Mouse (Mus musculus) liver, embryonic 16.5 days (tissue): ENCODE measurements around the gene Soat2. TPM values are rescaled to one million over a fixed set of nuclear protein-coding genes. Genes with fewer than 3 reads are reported as not detected.

Source experiments
- polyA plus RNA-seq: library from polyadenylated mRNA; unstranded; fragments of >200 nt; fragmentation: Nextera tagmentation; extraction: Ambion mirVana; gene quantifications from 2 replicates; pipeline ENCODE4 v1.2.1, GENCODE M21; 2015

The Soat2 gene
- polyA plus RNA-seq, 1 experiment from 2014 or later: 33.6 TPM

Other genes with a start within 250 kb of the Soat2 start
- gene Krt4, start 225.8 kb upstream of the Soat2 start, polyA plus RNA-seq: 0.07 and 0.08 TPM in 2 replicates
- not detected in 2 replicates for gene Krt79, start 210.2 kb upstream of the Soat2 start, polyA plus RNA-seq
- gene Krt78, start 196.2 kb upstream of the Soat2 start, polyA plus RNA-seq: not detected in 2 replicates
- gene Krt8, start 146.0 kb upstream of the Soat2 start, polyA plus RNA-seq: 120 and 130 TPM in 2 replicates
- gene Krt18, start 122.3 kb upstream of the Soat2 start, polyA plus RNA-seq: 118 and 119 TPM in 2 replicates
- gene Eif4b, start 76.8 kb upstream of the Soat2 start, polyA plus RNA-seq: 42.7 and 43.6 TPM in 2 replicates
- 6.2 and 6.8 TPM in 2 replicates for gene Tns2, start 50.1 kb upstream of the Soat2 start, polyA plus RNA-seq
- 13.0 and 14.3 TPM in 2 replicates for gene Spryd3, start 14.3 kb upstream of the Soat2 start, polyA plus RNA-seq
- 1.5 and 2.4 TPM in 2 replicates for gene Igfbp6, start 6.2 kb upstream of the Soat2 start, polyA plus RNA-seq
- gene Zfp740, start 52.7 kb downstream of the Soat2 start, polyA plus RNA-seq: 16.3 and 17.1 TPM in 2 replicates
- gene Csad, start 54.2 kb downstream of the Soat2 start, polyA plus RNA-seq: 53.0 and 60.2 TPM in 2 replicates
- 5.5 and 5.6 TPM in 2 replicates for gene Itgb7, start 81.4 kb downstream of the Soat2 start, polyA plus RNA-seq
- 2.4 and 2.5 TPM in 2 replicates for gene Rarg, start 107.0 kb downstream of the Soat2 start, polyA plus RNA-seq
- not detected in 2 replicates for gene Gm9918, start 120.0 kb downstream of the Soat2 start, polyA plus RNA-seq
- 20.0 and 21.3 TPM in 2 replicates for gene Mfsd5, start 128.9 kb downstream of the Soat2 start, polyA plus RNA-seq
- gene Espl1, start 145.7 kb downstream of the Soat2 start, polyA plus RNA-seq: 21.2 and 24.8 TPM in 2 replicates
- gene Pfdn5, start 175.6 kb downstream of the Soat2 start, polyA plus RNA-seq: 107 and 108 TPM in 2 replicates
- gene Myg1, start 181.2 kb downstream of the Soat2 start, polyA plus RNA-seq: 34.0 and 39.3 TPM in 2 replicates
- gene Aaas, start 200.2 kb downstream of the Soat2 start, polyA plus RNA-seq: 39.3 and 42.4 TPM in 2 replicates
- gene Sp7, start 216.7 kb downstream of the Soat2 start, polyA plus RNA-seq: 0.02 TPM in 1 of 2 replicates, not detected in the other